Mouse (Mus musculus) kidney, embryonic 15.5 days (tissue): Measurements from ENCODE around the gene Gmpr. TPM values are rescaled to one million over a fixed set of nuclear protein-coding genes. Genes with fewer than 3 reads are reported as not detected.
A peak's percentile ranks its signal among the peaks of the same experiment; 100 is the strongest.
"Not testable (repeated sequence)": the region's sequence is repeated elsewhere in the genome, so short reads cannot be mapped to it uniquely, and the experiment has no call there.

Experiments used
- ATAC-seq: fragments of 200-750 bp; cut with Nextera tagmentation; replicated peaks from 2 replicates; pipeline ENCODE4 v1.8.0; 2017; ENCODE audit warnings: moderate TSS enrichment; ENCODE audit not compliant: low FRiP score
- H3K27ac ChIP-seq: fragments of 300-500 bp; sonication (generic); 2 replicates; pipeline ENCODE4 v1.5.1; 2015; ENCODE audit warnings: mild to moderate bottlenecking, inconsistent platforms
- H3K27me3 ChIP-seq: fragments of 300-500 bp; sonication (generic); 2 replicates; pipeline ENCODE4 v1.6.1; 2015; ENCODE audit warnings: inconsistent platforms
- H3K36me3 ChIP-seq: fragments of 300-500 bp; sonication (generic); 2 replicates; pipeline ENCODE4 v1.6.1; 2015; ENCODE audit warnings: inconsistent platforms
- H3K4me1 ChIP-seq: fragments of 300-500 bp; sonication (generic); 2 replicates; pipeline ENCODE4 v1.6.1; 2015; ENCODE audit warnings: inconsistent platforms
- H3K4me2 ChIP-seq: fragments of 300-500 bp; sonication (generic); 2 replicates; pipeline ENCODE4 v1.6.1; 2015; ENCODE audit warnings: moderate library complexity, mild to moderate bottlenecking, inconsistent platforms
- H3K4me3 ChIP-seq: fragments of 300-500 bp; sonication (generic); replicated peaks from 2 replicates; pipeline ENCODE4 v1.5.1; 2015; ENCODE audit warnings: mild to moderate bottlenecking, inconsistent platforms
- H3K9ac ChIP-seq: fragments of 300-500 bp; sonication (generic); 2 replicates; pipeline ENCODE4 v1.6.1; 2015; ENCODE audit warnings: mild to moderate bottlenecking, inconsistent platforms
- H3K9me3 ChIP-seq: fragments of 300-500 bp; sonication (generic); replicated peaks from 2 replicates; pipeline ENCODE4 v1.6.1; 2016; ENCODE audit warnings: inconsistent platforms
- WGBS: fragments of 180-500 bp; shearing (Covaris S2); methylation state at CpG from one replicate; pipeline ENCODE4 v1.1.7; 2015; ENCODE audit warnings: mixed read lengths; 5-methylcytosine and 5-hydroxymethylcytosine counted together
- polyA plus RNA-seq: library from polyadenylated mRNA; unstranded; fragments of >200 nt; fragmentation: Nextera tagmentation; extraction: Ambion mirVana; gene quantifications from 2 replicates; pipeline ENCODE4 v1.2.1, GENCODE M21; 2015

The Gmpr gene
- polyA plus RNA-seq, 1 experiment from 2014 or later: 52.1 TPM

- no peak for ATAC-seq
- no peak overlapping the region for H3K4me2 ChIP-seq
- 84% methylated on average over 2 of the region's 2 CpGs for WGBS
- no peaks in the 10 kb centered on the region for H3K27me3 ChIP-seq
- no peaks in the 10 kb centered on the region for H3K36me3 ChIP-seq
- peaks cover 4% of the 10 kb centered on the region for H3K4me1 ChIP-seq
- no peak overlapping the region for H3K27ac ChIP-seq
- H3K4me3 ChIP-seq: no peak overlapping the region
- H3K9me3 ChIP-seq: no peaks in the 10 kb centered on the region
- no peak overlapping the region for H3K9ac ChIP-seq
Observed at GRCm38 (mm10) chr13:45483215-45483614, 24.0 kb upstream of the Gmpr start.

- H3K9ac ChIP-seq, H3K27ac ChIP-seq, H3K9me3 ChIP-seq, H3K4me3 ChIP-seq, H3K4me1 ChIP-seq, ATAC-seq, H3K4me2 ChIP-seq, H3K36me3 ChIP-seq, H3K27me3 ChIP-seq: not testable (repeated sequence)
- WGBS: 96% methylated on average over 16 of the region's 16 CpGs
Observed at GRCm38 (mm10) chr13:45483949-45484348, 23.3 kb upstream of the Gmpr start.

GRCm38 (mm10) chr13:45485602-45486001, 21.6 kb upstream of the Gmpr start:
- no peak overlapping the region for H3K27ac ChIP-seq
- H3K4me2 ChIP-seq: no peak overlapping the region
- ATAC-seq: no peak
- WGBS: 60% methylated on average over 4 of the region's 4 CpGs
- H3K36me3 ChIP-seq: no peaks in the 10 kb centered on the region
- H3K4me3 ChIP-seq: no peak overlapping the region
- H3K27me3 ChIP-seq: no peaks in the 10 kb centered on the region
- no peaks in the 10 kb centered on the region for H3K9me3 ChIP-seq
- no peak overlapping the region for H3K9ac ChIP-seq
- peaks cover 4% of the 10 kb centered on the region for H3K4me1 ChIP-seq

GRCm38 (mm10) chr13:45486598-45486997, 20.6 kb upstream of the Gmpr start:
- ATAC-seq: no peak; the same call in 1 of the 2 replicates
- Histone ChIP-seq H3K27me3 (no peaks in the 10 kb centered on the region), H3K4me2 (no peak overlapping the region), H3K27ac (no peak overlapping the region), H3K4me1 (peaks cover 4% of the 10 kb centered on the region), H3K9ac (no peak overlapping the region), H3K4me3 (no peak overlapping the region), H3K36me3 (no peaks in the 10 kb centered on the region), H3K9me3 (no peaks in the 10 kb centered on the region)
- 35% methylated on average over 2 of the region's 2 CpGs for WGBS

GRCm38 (mm10) chr13:45491991-45492732, 15.1 kb upstream of the Gmpr start:
- WGBS: 80% methylated on average over 8 of the region's 8 CpGs
- Histone ChIP-seq H3K9ac (no peak overlapping the region), H3K4me2 (no peak overlapping the region), H3K9me3 (no peaks in the 10 kb centered on the region), H3K27ac (no peak overlapping the region), H3K27me3 (no peaks in the 10 kb centered on the region), H3K4me1 (peaks cover 2% of the 10 kb centered on the region; the same call in 1 of the 2 replicates), H3K36me3 (no peaks in the 10 kb centered on the region), H3K4me3 (no peak overlapping the region)
- no peak for ATAC-seq

- no peak overlapping the region for H3K27ac ChIP-seq
- H3K9me3 ChIP-seq: no peaks in the 10 kb centered on the region
- no peaks in the 10 kb centered on the region for H3K27me3 ChIP-seq
- no peak overlapping the region for H3K9ac ChIP-seq
- H3K4me1 ChIP-seq: peaks cover 2% of the 10 kb centered on the region; the same call in 1 of the 2 replicates
- no peaks in the 10 kb centered on the region for H3K36me3 ChIP-seq
- 46% methylated on average over 10 of the region's 10 CpGs for WGBS
- no peak for ATAC-seq
- H3K4me3 ChIP-seq: no peak overlapping the region
- H3K4me2 ChIP-seq: peak overlapping the region; percentile 41
Observed at GRCm38 (mm10) chr13:45493846-45494245, 13.4 kb upstream of the Gmpr start.

- 83% methylated on average over 3 of the region's 3 CpGs for WGBS
- Histone ChIP-seq H3K9ac (no peak overlapping the region), H3K4me3 (no peak overlapping the region), H3K9me3 (no peaks in the 10 kb centered on the region), H3K36me3 (no peaks in the 10 kb centered on the region), H3K27me3 (no peaks in the 10 kb centered on the region), H3K4me2 (no peak overlapping the region), H3K27ac (no peak overlapping the region), H3K4me1 (peaks cover 2% of the 10 kb centered on the region; the same call in 1 of the 2 replicates)
- no peak for ATAC-seq
Observed at GRCm38 (mm10) chr13:45498623-45499022, 8.6 kb upstream of the Gmpr start.

GRCm38 (mm10) chr13:45499391-45499790, 7.9 kb upstream of the Gmpr start:
- Histone ChIP-seq H3K4me1 (0 out of 2 replicates have a peak, but pooled peaks cover 2% of the 10 kb centered on the region), H3K27me3 (no peaks in the 10 kb centered on the region), H3K27ac (no peak overlapping the region), H3K9ac (no peak overlapping the region), H3K9me3 (no peaks in the 10 kb centered on the region), H3K4me3 (no peak overlapping the region), H3K4me2 (no peak overlapping the region), H3K36me3 (no peaks in the 10 kb centered on the region)
- WGBS: 88% methylated on average over 3 of the region's 3 CpGs
- ATAC-seq: no peak

- H3K4me2 ChIP-seq: no peak overlapping the region
- WGBS: 88% methylated on average over 3 of the region's 3 CpGs
- no peak for ATAC-seq
Observed at GRCm38 (mm10) chr13:45499906-45500305, 7.3 kb upstream of the Gmpr start.

GRCm38 (mm10) chr13:45502791-45503190, 4.5 kb upstream of the Gmpr start:
- 88% methylated on average over 5 of the region's 5 CpGs for WGBS
- Histone ChIP-seq H3K9ac (no peak overlapping the region), H3K9me3 (no peaks in the 10 kb centered on the region; the same call in 1 of the 2 replicates), H3K4me2 (no peak overlapping the region), H3K4me3 (no peak overlapping the region), H3K27me3 (no peaks in the 10 kb centered on the region), H3K4me1 (peaks cover 7% of the 10 kb centered on the region; the same call in 1 of the 2 replicates), H3K27ac (no peak overlapping the region), H3K36me3 (no peaks in the 10 kb centered on the region)
- ATAC-seq: no peak

More at GRCm38 (mm10) chr13:45499906-45500305, 7.3 kb upstream of the Gmpr start:
- Histone ChIP-seq H3K4me3 (no peak overlapping the region), H3K4me1 (0 out of 2 replicates have a peak, but pooled peaks cover 4% of the 10 kb centered on the region), H3K36me3 (no peaks in the 10 kb centered on the region), H3K9ac (no peak overlapping the region), H3K9me3 (no peaks in the 10 kb centered on the region), H3K27ac (no peak overlapping the region), H3K27me3 (no peaks in the 10 kb centered on the region)

GRCm38 (mm10) chr13:45505546-45505945, 1.7 kb upstream of the Gmpr start:
- Histone ChIP-seq H3K27ac (no peak overlapping the region), H3K4me2 (no peak overlapping the region), H3K36me3 (no peaks in the 10 kb centered on the region), H3K27me3 (no peaks in the 10 kb centered on the region), H3K9ac (no peak overlapping the region), H3K4me3 (no peak overlapping the region), H3K4me1 (peaks cover 26% of the 10 kb centered on the region), H3K9me3 (no peaks in the 10 kb centered on the region; the same call in 1 of the 2 replicates)
- WGBS: 92% methylated on average over 3 of the region's 3 CpGs
- no peak for ATAC-seq

- peaks cover 56% of the 10 kb centered on the region for H3K4me1 ChIP-seq
- peak overlapping the region; percentile 71 for H3K9ac ChIP-seq
- no peaks in the 10 kb centered on the region for H3K36me3 ChIP-seq
- H3K4me3 ChIP-seq: peak overlapping the region; percentile 64
- WGBS: 4% methylated on average over 8 of the region's 8 CpGs
- ATAC-seq: peak; percentile 53
- H3K27ac ChIP-seq: peak overlapping the region; percentile 84
- H3K9me3 ChIP-seq: no peaks in the 10 kb centered on the region; the same call in 1 of the 2 replicates
- H3K27me3 ChIP-seq: no peaks in the 10 kb centered on the region
- H3K4me2 ChIP-seq: peak overlapping the region; percentile 96
Observed at GRCm38 (mm10) chr13:45508495-45508894, 1.3 kb downstream of the Gmpr start.
